Mouse (Mus musculus): ENCODE results near the gene Cnot9. TPM values are rescaled to one million over a fixed set of nuclear protein-coding genes. Genes with fewer than 3 reads are reported as not detected.

Gene Cnot9
- 23.7 and 25.4 TPM in 2 replicates for polyA plus RNA-seq (2015; fragmentation: Nextera tagmentation; extraction: Ambion mirVana)

GRCm38 (mm10) chr1:74505721-74506464, at the start of gene Cnot9:
TSS of gene Cnot9 (plus strand) at chr1:74506058.
- no peaks in the 10 kb centered on the region for H3K36me3 ChIP-seq (ENCODE audit: control insufficient read depth, insufficient read depth, low read length)
- H3K4me3 ChIP-seq (ENCODE audit: low read depth, low read length) = peak within 1 kb of the TSS; percentile 80
- H3K4me1 ChIP-seq (replicated peaks; ENCODE audit: control insufficient read depth, insufficient read depth) = peaks cover 6% of the 10 kb centered on the region; the same call in 1 of the 2 replicates
- H3K27ac ChIP-seq (replicated peaks) = peak within 1 kb of the TSS; percentile 95
- peak within 1 kb of the TSS; percentile 88 for H3K9ac ChIP-seq (ENCODE audit: low read length)
- H3K27me3 ChIP-seq (ENCODE audit: control insufficient read depth, insufficient read depth, low read length) = no peaks in the 10 kb centered on the region
- peak within 1 kb of the TSS; percentile 86 for H3K4me2 ChIP-seq (replicated peaks; ENCODE audit: low read depth)
- TF ChIP-seq EP300 (optimal IDR thresholded peaks at IDR 0.05) = no peak
- no peak for TF ChIP-seq CTCF (IDR thresholded peaks at IDR 0.05; ENCODE audit: low read depth)
- ATAC-seq (ENCODE audit: low FRiP score, low TSS enrichment) (peak; percentile 99), DNase-seq (ENCODE audit: low spot score) (peak; percentile 100)
- WGBS = under 1% methylated on average over 52 of the region's 64 CpGs
- H3K9me3 ChIP-seq (ENCODE audit: control insufficient read depth, low read length) = no peaks in the 10 kb centered on the region

GRCm38 (mm10) chr1:74460273-74460672, 45.6 kb upstream of the Cnot9 start:
- peak; percentile 50 for DNase-seq (ENCODE audit: low spot score)
- 0 out of 2 replicates have a peak, but pooled peaks cover 7% of the 10 kb centered on the region for H3K36me3 ChIP-seq (ENCODE audit: control insufficient read depth, insufficient read depth, low read length)
- TF ChIP-seq CTCF (IDR thresholded peaks at IDR 0.05; ENCODE audit: low read depth) (peak; percentile 79), EP300 (optimal IDR thresholded peaks at IDR 0.05) (no peak)

GRCm38 (mm10) chr1:74485792-74486191, 20.1 kb upstream of the Cnot9 start:
- no peak for TF ChIP-seq EP300 (optimal IDR thresholded peaks at IDR 0.05)
- TF ChIP-seq CTCF (IDR thresholded peaks at IDR 0.05; ENCODE audit: low read depth) = no peak
- no peak overlapping the region for H3K9ac ChIP-seq (ENCODE audit: low read length)
- no peak overlapping the region for H3K27ac ChIP-seq (replicated peaks)
- H3K27me3 ChIP-seq (ENCODE audit: control insufficient read depth, insufficient read depth, low read length) = no peaks in the 10 kb centered on the region
- DNase-seq (ENCODE audit: low spot score) (no peak), ATAC-seq (ENCODE audit: low FRiP score, low TSS enrichment) (no peak)
- no peaks in the 10 kb centered on the region for H3K9me3 ChIP-seq (ENCODE audit: control insufficient read depth, low read length)
- no peak overlapping the region for H3K4me2 ChIP-seq (replicated peaks; ENCODE audit: low read depth)
- H3K4me1 ChIP-seq (replicated peaks; ENCODE audit: control insufficient read depth, insufficient read depth) = no peaks in the 10 kb centered on the region
- 99% methylated on average over 5 of the region's 5 CpGs for WGBS
- peaks cover 6% of the 10 kb centered on the region; the same call in 1 of the 2 replicates for H3K36me3 ChIP-seq (ENCODE audit: control insufficient read depth, insufficient read depth, low read length)
- H3K4me3 ChIP-seq (ENCODE audit: low read depth, low read length) = no peak overlapping the region

More at GRCm38 (mm10) chr1:74460273-74460672, 45.6 kb upstream of the Cnot9 start:
- Histone ChIP-seq H3K9me3 (ENCODE audit: control insufficient read depth, low read length) (no peaks in the 10 kb centered on the region), H3K27ac (replicated peaks) (no peak overlapping the region), H3K4me3 (ENCODE audit: low read depth, low read length) (no peak overlapping the region), H3K4me1 (replicated peaks; ENCODE audit: control insufficient read depth, insufficient read depth) (no peaks in the 10 kb centered on the region), H3K4me2 (replicated peaks; ENCODE audit: low read depth) (no peak overlapping the region), H3K9ac (ENCODE audit: low read length) (no peak overlapping the region), H3K27me3 (ENCODE audit: control insufficient read depth, insufficient read depth, low read length) (no peaks in the 10 kb centered on the region)
- 65% methylated on average over 2 of the region's 2 CpGs for WGBS
- no peak for ATAC-seq (ENCODE audit: low FRiP score, low TSS enrichment)

DNA sequence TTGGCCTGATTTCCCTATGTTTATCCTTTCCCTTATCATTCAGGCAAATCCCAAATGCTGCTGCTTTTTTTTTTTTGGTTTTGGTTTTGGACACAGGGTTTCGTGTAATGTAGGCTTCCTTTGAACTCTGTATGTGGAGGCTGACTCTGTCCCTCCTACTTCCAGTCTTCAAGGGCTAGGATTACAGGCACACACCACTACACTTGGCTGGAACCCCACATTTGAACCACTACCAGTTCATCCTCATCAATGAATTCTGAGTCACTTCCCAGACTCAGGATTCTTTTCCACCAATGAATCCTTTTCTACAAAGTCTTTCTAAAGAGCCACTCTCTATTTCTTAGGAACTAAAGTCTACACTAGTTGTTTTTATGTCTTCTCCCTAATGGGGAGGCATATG, 4.8 kb upstream of the Cnot9 start:
- DNase-seq (ENCODE audit: low spot score) (no peak), ATAC-seq (ENCODE audit: low FRiP score, low TSS enrichment) (no peak)
- no peaks in the 10 kb centered on the region for H3K27me3 ChIP-seq (ENCODE audit: control insufficient read depth, insufficient read depth, low read length)
- no peaks in the 10 kb centered on the region for H3K36me3 ChIP-seq (ENCODE audit: control insufficient read depth, insufficient read depth, low read length)
- TF ChIP-seq EP300 (optimal IDR thresholded peaks at IDR 0.05) = no peak
- no peak overlapping the region for H3K4me2 ChIP-seq (replicated peaks; ENCODE audit: low read depth)
- H3K9ac ChIP-seq (ENCODE audit: low read length) = no peak overlapping the region
- no peaks in the 10 kb centered on the region for H3K4me1 ChIP-seq (replicated peaks; ENCODE audit: control insufficient read depth, insufficient read depth)
- 47% methylated on average over 1 of the region's 1 CpGs for WGBS
- H3K9me3 ChIP-seq (ENCODE audit: control insufficient read depth, low read length) = no peaks in the 10 kb centered on the region
- H3K27ac ChIP-seq (replicated peaks) = no peak overlapping the region
- no peak overlapping the region for H3K4me3 ChIP-seq (ENCODE audit: low read depth, low read length)

DNA sequence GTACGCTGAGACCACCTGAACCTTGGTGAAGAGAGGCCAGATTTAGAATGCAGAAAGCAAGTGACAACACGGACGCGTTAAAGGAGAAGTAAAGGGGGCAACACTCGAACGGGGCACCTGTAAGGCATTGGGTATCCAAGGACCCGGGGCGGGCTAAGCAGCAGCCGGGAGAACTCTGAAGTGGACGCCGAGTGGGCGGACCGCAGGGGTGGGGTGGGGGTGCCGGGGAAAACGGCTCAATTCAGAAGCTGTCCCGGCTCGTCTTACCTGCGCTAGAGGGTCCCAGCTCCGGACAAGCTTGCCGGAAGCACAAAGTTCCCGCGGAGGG, 501 bp upstream of the Cnot9 start:
- Histone ChIP-seq H3K27ac (replicated peaks) (peak overlapping the region; percentile 63; the same call in 1 of the 2 replicates), H3K4me2 (replicated peaks; ENCODE audit: low read depth) (peak overlapping the region; percentile 86), H3K4me1 (replicated peaks; ENCODE audit: control insufficient read depth, insufficient read depth) (peaks cover 6% of the 10 kb centered on the region; the same call in 1 of the 2 replicates), H3K36me3 (ENCODE audit: control insufficient read depth, insufficient read depth, low read length) (no peaks in the 10 kb centered on the region), H3K27me3 (ENCODE audit: control insufficient read depth, insufficient read depth, low read length) (no peaks in the 10 kb centered on the region), H3K4me3 (ENCODE audit: low read depth, low read length) (peak overlapping the region; percentile 80), H3K9ac (ENCODE audit: low read length) (peak overlapping the region; percentile 76), H3K9me3 (ENCODE audit: control insufficient read depth, low read length) (no peaks in the 10 kb centered on the region)
- no peak for TF ChIP-seq CTCF (IDR thresholded peaks at IDR 0.05; ENCODE audit: low read depth)
- TF ChIP-seq EP300 (optimal IDR thresholded peaks at IDR 0.05) = no peak
- ATAC-seq (ENCODE audit: low FRiP score, low TSS enrichment) (peak; percentile 69), DNase-seq (ENCODE audit: low spot score) (no peak)
- 0% methylated on average over 21 of the region's 22 CpGs for WGBS

GRCm38 (mm10) chr1:74506471-74506881, 618 bp downstream of the Cnot9 start:
- Histone ChIP-seq H3K27me3 (ENCODE audit: control insufficient read depth, insufficient read depth, low read length) (no peaks in the 10 kb centered on the region), H3K36me3 (ENCODE audit: control insufficient read depth, insufficient read depth, low read length) (no peaks in the 10 kb centered on the region), H3K9me3 (ENCODE audit: control insufficient read depth, low read length) (no peaks in the 10 kb centered on the region), H3K9ac (ENCODE audit: low read length) (peak overlapping the region; percentile 88), H3K27ac (replicated peaks) (peak overlapping the region; percentile 95), H3K4me1 (replicated peaks; ENCODE audit: control insufficient read depth, insufficient read depth) (peaks cover 6% of the 10 kb centered on the region; the same call in 1 of the 2 replicates), H3K4me3 (ENCODE audit: low read depth, low read length) (peak overlapping the region; percentile 80), H3K4me2 (replicated peaks; ENCODE audit: low read depth) (peak overlapping the region; percentile 86)
- DNase-seq (ENCODE audit: low spot score) = peak; percentile 76
- WGBS = 0% methylated on average over 34 of the region's 34 CpGs
- no peak for TF ChIP-seq CTCF (IDR thresholded peaks at IDR 0.05; ENCODE audit: low read depth)
- no peak for TF ChIP-seq EP300 (optimal IDR thresholded peaks at IDR 0.05)
- ATAC-seq (ENCODE audit: low FRiP score, low TSS enrichment) = peak; percentile 51
